Mouse (Mus musculus): ENCODE results near the gene Gm8251. TPM values are rescaled to one million over a fixed set of nuclear protein-coding genes. Genes with fewer than 3 reads are reported as not detected.

Gm8251 gene
- total and polyA plus RNA-seq, 3 experiments = not detected

- Histone ChIP-seq H3K79me2 (replicated peaks; ENCODE audit: control insufficient read depth, insufficient read depth, low read length) (no peaks in the 10 kb centered on the region), H3K4me1 (ENCODE audit: control insufficient read depth, insufficient read depth, low read length) (no peaks in the 10 kb centered on the region), H3K27me3 (ENCODE audit: control insufficient read depth, insufficient read depth, low read length) (no peaks in the 10 kb centered on the region), H3K27ac (no peak overlapping the region), H3K36me3 (ENCODE audit: control insufficient read depth, insufficient read depth, low read length) (no peaks in the 10 kb centered on the region), H3K9ac (ENCODE audit: low read depth, low read length) (no peak overlapping the region), H3K4me3 (no peak overlapping the region)
- DNase-seq = no peak
- intact Hi-C loops (cut with DNase I) = no loop called here
- 55% methylated on average over 2 of the region's 2 CpGs for WGBS
- TF ChIP-seq EP300 (IDR thresholded peaks at IDR 0.05; ENCODE audit: insufficient read depth, low read depth, low read length) (no peak), POLR2A (IDR thresholded peaks at IDR 0.05; ENCODE audit: insufficient read depth, low read depth, low read length) (no peak), CTCF (IDR thresholded peaks at IDR 0.05) (no peak)
Observed at GRCm38 (mm10) chr1:44032213-44032612, 29.5 kb downstream of the Gm8251 start.

- WGBS = 97% methylated on average over 1 of the region's 1 CpGs
Observed at GRCm38 (mm10) chr1:44027651-44028050, 34.1 kb downstream of the Gm8251 start.

GRCm38 (mm10) chr1:44022656-44023055 lies 39.1 kb downstream of the Gm8251 start:
- no peaks in the 10 kb centered on the region for H3K79me2 ChIP-seq (replicated peaks; ENCODE audit: control insufficient read depth, insufficient read depth, low read length)
- no peaks in the 10 kb centered on the region for H3K4me1 ChIP-seq (ENCODE audit: control insufficient read depth, insufficient read depth, low read length)
- intact Hi-C loops (cut with DNase I) = no loop called here
- H3K4me3 ChIP-seq = no peak overlapping the region
- H3K36me3 ChIP-seq (ENCODE audit: control insufficient read depth, insufficient read depth, low read length) = no peaks in the 10 kb centered on the region
- no peaks in the 10 kb centered on the region for H3K27me3 ChIP-seq (ENCODE audit: control insufficient read depth, insufficient read depth, low read length)
- no peak overlapping the region for H3K27ac ChIP-seq
- no peak overlapping the region for H3K9ac ChIP-seq (ENCODE audit: low read depth, low read length)
- no peak for DNase-seq
- 87% methylated on average over 1 of the region's 1 CpGs for WGBS
- TF ChIP-seq POLR2A (IDR thresholded peaks at IDR 0.05; ENCODE audit: insufficient read depth, low read depth, low read length) (no peak), CTCF (IDR thresholded peaks at IDR 0.05) (no peak), EP300 (IDR thresholded peaks at IDR 0.05; ENCODE audit: insufficient read depth, low read depth, low read length) (no peak)

More at GRCm38 (mm10) chr1:44027651-44028050, 34.1 kb downstream of the Gm8251 start:
- no peak overlapping the region for H3K9ac ChIP-seq (ENCODE audit: low read depth, low read length)
- TF ChIP-seq CTCF (IDR thresholded peaks at IDR 0.05) (no peak), EP300 (IDR thresholded peaks at IDR 0.05; ENCODE audit: insufficient read depth, low read depth, low read length) (no peak), POLR2A (IDR thresholded peaks at IDR 0.05; ENCODE audit: insufficient read depth, low read depth, low read length) (no peak)
- no peaks in the 10 kb centered on the region for H3K36me3 ChIP-seq (ENCODE audit: control insufficient read depth, insufficient read depth, low read length)
- intact Hi-C loops (cut with DNase I) = no loop called here
- no peak for DNase-seq
- no peak overlapping the region for H3K27ac ChIP-seq
- H3K4me1 ChIP-seq (ENCODE audit: control insufficient read depth, insufficient read depth, low read length) = no peaks in the 10 kb centered on the region
- H3K79me2 ChIP-seq (replicated peaks; ENCODE audit: control insufficient read depth, insufficient read depth, low read length) = no peaks in the 10 kb centered on the region
- no peaks in the 10 kb centered on the region for H3K27me3 ChIP-seq (ENCODE audit: control insufficient read depth, insufficient read depth, low read length)
- no peak overlapping the region for H3K4me3 ChIP-seq

- Histone ChIP-seq H3K9ac (ENCODE audit: low read depth, low read length) (no peak within 1 kb of the TSS), H3K4me3 (no peak within 1 kb of the TSS), H3K27ac (no peak within 1 kb of the TSS), H3K36me3 (ENCODE audit: control insufficient read depth, insufficient read depth, low read length) (no peaks in the 10 kb centered on the region), H3K79me2 (replicated peaks; ENCODE audit: control insufficient read depth, insufficient read depth, low read length) (no peaks in the 10 kb centered on the region), H3K27me3 (ENCODE audit: control insufficient read depth, insufficient read depth, low read length) (no peaks in the 10 kb centered on the region), H3K4me1 (ENCODE audit: control insufficient read depth, insufficient read depth, low read length) (no peaks in the 10 kb centered on the region)
- intact Hi-C loops (cut with DNase I) = no loop called here
- TF ChIP-seq POLR2A (IDR thresholded peaks at IDR 0.05; ENCODE audit: insufficient read depth, low read depth, low read length) (no peak), CTCF (IDR thresholded peaks at IDR 0.05) (no peak), EP300 (IDR thresholded peaks at IDR 0.05; ENCODE audit: insufficient read depth, low read depth, low read length) (no peak)
- DNase-seq = no peak
Observed at GRCm38 (mm10) chr1:44019934-44020333, 41.8 kb downstream of the Gm8251 start, which contains the start of gene Mettl21c. Gene Mettl21c, minus strand, starts transcription at chr1:44020034.

GRCm38 (mm10) chr1:44015556-44015955 lies 46.2 kb downstream of the Gm8251 start:
- WGBS = 87% methylated on average over 2 of the region's 2 CpGs

More at GRCm38 (mm10) chr1:44015556-44015955, 46.2 kb downstream of the Gm8251 start:
- intact Hi-C loops (cut with DNase I) = no loop called here
- TF ChIP-seq POLR2A (IDR thresholded peaks at IDR 0.05; ENCODE audit: insufficient read depth, low read depth, low read length) (no peak), EP300 (IDR thresholded peaks at IDR 0.05; ENCODE audit: insufficient read depth, low read depth, low read length) (no peak), CTCF (IDR thresholded peaks at IDR 0.05) (no peak)
- no peak overlapping the region for H3K4me3 ChIP-seq
- H3K27ac ChIP-seq = no peak overlapping the region
- no peak for DNase-seq
- H3K79me2 ChIP-seq (replicated peaks; ENCODE audit: control insufficient read depth, insufficient read depth, low read length) = no peaks in the 10 kb centered on the region
- no peak overlapping the region for H3K9ac ChIP-seq (ENCODE audit: low read depth, low read length)
- no peaks in the 10 kb centered on the region for H3K27me3 ChIP-seq (ENCODE audit: control insufficient read depth, insufficient read depth, low read length)
- no peaks in the 10 kb centered on the region for H3K4me1 ChIP-seq (ENCODE audit: control insufficient read depth, insufficient read depth, low read length)
- no peaks in the 10 kb centered on the region for H3K36me3 ChIP-seq (ENCODE audit: control insufficient read depth, insufficient read depth, low read length)

Other genes with a start within 250 kb of the Gm8251 start
- gene Uxs1, start 234.1 kb downstream of the Gm8251 start, total RNA-seq (2021) = 10 to 100 TPM in 1 of 2 experiments, 1 to 10 TPM in 1; 10.0 to 10.9 TPM
- 5.5 and 7.3 TPM in 2 replicates for gene Uxs1, start 234.1 kb downstream of the Gm8251 start, polyA plus RNA-seq (2012; rRNA removed)
- 10 to 100 TPM; 36.3 to 43.5 TPM for gene Tpp2, start 128.3 kb downstream of the Gm8251 start, total RNA-seq (2021)
- 7.5 and 17.5 TPM in 2 replicates for gene Tpp2, start 128.3 kb downstream of the Gm8251 start, polyA plus RNA-seq (2012; rRNA removed)
- not detected for gene Mettl21c, start 41.9 kb downstream of the Gm8251 start, total RNA-seq (2021)
- gene Mettl21c, start 41.9 kb downstream of the Gm8251 start, polyA plus RNA-seq (2012; rRNA removed) = not detected in 2 replicates
- 1 to 10 TPM; 7.6 TPM for gene Tex30, start 40.5 kb upstream of the Gm8251 start, total RNA-seq (2021)
- gene Tex30, start 40.5 kb upstream of the Gm8251 start, polyA plus RNA-seq (2012; rRNA removed) = 4.2 and 7.1 TPM in 2 replicates
- gene Kdelc1, start 56.9 kb upstream of the Gm8251 start, total RNA-seq (2021) = 10 to 100 TPM; 18.1 to 20.3 TPM
- gene Kdelc1, start 56.9 kb upstream of the Gm8251 start, polyA plus RNA-seq (2012; rRNA removed) = 14.9 and 20.7 TPM in 2 replicates
- 10 to 100 TPM; 11.5 to 12.4 TPM for gene Bivm, start 57.0 kb upstream of the Gm8251 start, total RNA-seq (2021)
- gene Bivm, start 57.0 kb upstream of the Gm8251 start, polyA plus RNA-seq (2012; rRNA removed) = 4.6 and 8.6 TPM in 2 replicates
- gene Ercc5, start 85.8 kb upstream of the Gm8251 start, total RNA-seq (2021) = 10 to 100 TPM; 16.9 to 17.0 TPM
- gene Ercc5, start 85.8 kb upstream of the Gm8251 start, polyA plus RNA-seq (2012; rRNA removed) = 4.1 and 7.3 TPM in 2 replicates
- under 1 TPM in 1 of 2 experiments, not detected in 1; 0.11 TPM for gene Mettl21e, start 157.0 kb upstream of the Gm8251 start, total RNA-seq (2021)
- gene Mettl21e, start 157.0 kb upstream of the Gm8251 start, polyA plus RNA-seq (2012; rRNA removed) = 0.06 TPM in 1 of 2 replicates, not detected in the other